Mouse (Mus musculus): Measurements from ENCODE around the gene Dcaf10. TPM values are rescaled to one million over a fixed set of nuclear protein-coding genes. Genes with fewer than 3 reads are reported as not detected.

Gene Dcaf10
- polyA plus RNA-seq, 2 experiments = 4.0 to 6.8 TPM

GRCm38 (mm10) chr4:45311056-45311455 lies 30.8 kb upstream of the Dcaf10 start:
- no peak overlapping the region for H3K9ac ChIP-seq (replicated peaks)
- 0 out of 2 replicates have a peak, but pooled peaks cover 3% of the 10 kb centered on the region for H3K36me3 ChIP-seq (replicated peaks; ENCODE audit: control insufficient read depth, insufficient read depth, low read depth)
- ATAC-seq (ENCODE audit: insufficient read depth) = no peak
- H3K4me3 ChIP-seq (ENCODE audit: insufficient read depth in 1 of 2, low read depth in 2 of 2, low read length in 2 of 2) = no peak overlapping the region
- H3K4me2 ChIP-seq (ENCODE audit: low read depth) = no peak overlapping the region
- TF ChIP-seq CTCF (IDR thresholded peaks at IDR 0.05; ENCODE audit: low read depth) (no peak), EP300 (IDR thresholded peaks at IDR 0.05; ENCODE audit: low read depth) (no peak)
- no peaks in the 10 kb centered on the region for H3K9me3 ChIP-seq (ENCODE audit: control insufficient read depth, low read length)
- no peak for DNase-seq (ENCODE audit: low read depth in 3 of 3, low spot score in 3 of 3)
- H3K27ac ChIP-seq = no peak overlapping the region
- H3K4me1 ChIP-seq (replicated peaks; ENCODE audit: control insufficient read depth in 2 of 2, insufficient read depth in 2 of 2, low read length in 1 of 2) = no peaks in the 10 kb centered on the region
- 83% methylated on average over 2 of the region's 2 CpGs for WGBS (ENCODE audit: insufficient replicate concordance)
- no peaks in the 10 kb centered on the region for H3K27me3 ChIP-seq (ENCODE audit: control insufficient read depth, insufficient read depth, low read length)

DNA sequence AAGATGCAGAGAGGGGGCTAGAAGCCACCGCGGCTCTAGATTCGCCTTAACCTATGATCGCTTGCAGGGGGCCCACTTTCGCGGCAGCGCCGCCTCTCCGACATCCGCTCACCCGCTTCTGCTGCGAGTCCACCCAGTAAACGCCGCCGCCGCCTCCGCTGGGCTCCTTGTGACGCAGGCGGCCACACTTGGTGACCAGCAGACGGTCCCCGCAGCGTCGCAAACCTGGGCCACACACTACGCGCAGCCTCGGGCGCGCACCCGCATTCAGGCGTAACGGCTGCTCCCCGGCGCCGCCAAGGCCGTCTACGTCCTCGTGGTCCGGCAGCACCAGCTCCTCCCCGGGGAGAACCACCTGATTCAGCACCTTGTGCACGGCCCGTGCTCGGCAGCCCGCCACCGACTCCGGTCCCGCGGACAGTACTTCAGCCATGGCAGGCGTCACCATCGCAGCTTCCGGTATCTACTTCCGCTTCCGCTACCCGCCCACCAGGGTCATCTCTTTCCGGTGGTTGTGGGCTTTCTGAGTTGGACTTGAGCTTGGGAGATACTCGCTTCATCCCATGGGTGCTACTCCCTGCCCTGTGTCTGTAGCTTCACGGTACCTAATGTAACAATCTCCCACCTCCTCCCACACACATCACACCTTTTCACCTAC lies 21.6 kb upstream of the Dcaf10 start:
- WGBS (ENCODE audit: insufficient replicate concordance) = under 1% methylated on average over 56 of the region's 56 CpGs
- H3K9ac ChIP-seq (replicated peaks) = peak overlapping the region; percentile 80
- H3K36me3 ChIP-seq (replicated peaks; ENCODE audit: control insufficient read depth, insufficient read depth, low read depth) = peaks cover 15% of the 10 kb centered on the region
- H3K9me3 ChIP-seq (ENCODE audit: control insufficient read depth, low read length) = no peaks in the 10 kb centered on the region
- peak overlapping the region; percentile 78 for H3K4me2 ChIP-seq (ENCODE audit: low read depth)
- DNase-seq (ENCODE audit: low read depth in 3 of 3, low spot score in 3 of 3) (peak in 2 of 3 experiments; percentile 59 to 60), ATAC-seq (ENCODE audit: insufficient read depth) (peak; percentile 87)
- TF ChIP-seq CTCF (IDR thresholded peaks at IDR 0.05; ENCODE audit: low read depth) (no peak), EP300 (IDR thresholded peaks at IDR 0.05; ENCODE audit: low read depth) (no peak)
- H3K4me3 ChIP-seq (ENCODE audit: insufficient read depth in 1 of 2, low read depth in 2 of 2, low read length in 2 of 2) = peak overlapping the region; percentile 85 to 90
- H3K4me1 ChIP-seq (replicated peaks; ENCODE audit: control insufficient read depth in 2 of 2, insufficient read depth in 2 of 2, low read length in 1 of 2) = peaks cover 10 to 13% of the 10 kb centered on the region in 2 experiments
- H3K27me3 ChIP-seq (ENCODE audit: control insufficient read depth, insufficient read depth, low read length) = no peaks in the 10 kb centered on the region
- H3K27ac ChIP-seq = peak overlapping the region; percentile 50

DNA sequence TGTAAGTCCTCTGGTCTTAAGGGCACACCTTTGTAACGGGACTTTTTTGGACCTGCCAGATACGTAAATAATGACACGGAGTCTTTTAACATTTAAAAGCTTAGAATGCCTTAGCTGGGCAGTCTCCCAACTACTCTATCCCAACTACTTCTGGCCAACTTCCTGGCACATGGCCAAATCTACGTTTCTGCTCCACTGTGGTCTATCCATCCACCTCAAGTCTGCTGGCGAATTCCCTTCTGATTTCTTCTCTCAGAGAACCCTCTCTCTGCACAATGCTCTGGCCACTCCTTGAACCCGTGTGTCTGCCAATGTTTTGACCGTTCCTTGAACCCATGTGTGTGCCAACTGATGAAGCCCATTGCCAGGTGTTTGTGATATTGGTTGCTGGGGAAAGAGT lies 10.8 kb upstream of the Dcaf10 start:
- no peak for ATAC-seq (ENCODE audit: insufficient read depth)
- Histone ChIP-seq H3K4me1 (replicated peaks; ENCODE audit: control insufficient read depth in 2 of 2, insufficient read depth in 2 of 2, low read length in 1 of 2) (no peaks in the 10 kb centered on the region), H3K9ac (replicated peaks) (no peak overlapping the region), H3K27me3 (ENCODE audit: control insufficient read depth, insufficient read depth, low read length) (no peaks in the 10 kb centered on the region), H3K4me3 (ENCODE audit: insufficient read depth in 1 of 2, low read depth in 2 of 2, low read length in 2 of 2) (no peak overlapping the region), H3K9me3 (ENCODE audit: control insufficient read depth, low read length) (no peaks in the 10 kb centered on the region), H3K27ac (no peak overlapping the region), H3K36me3 (replicated peaks; ENCODE audit: control insufficient read depth, insufficient read depth, low read depth) (no peaks in the 10 kb centered on the region), H3K4me2 (ENCODE audit: low read depth) (no peak overlapping the region)
- DNase-seq (ENCODE audit: low read depth in 3 of 3, low spot score in 3 of 3) = no peak
- WGBS (ENCODE audit: insufficient replicate concordance) = 59% methylated on average over 7 of the region's 7 CpGs
- TF ChIP-seq EP300 (IDR thresholded peaks at IDR 0.05; ENCODE audit: low read depth) (no peak), CTCF (IDR thresholded peaks at IDR 0.05; ENCODE audit: low read depth) (no peak)

DNA sequence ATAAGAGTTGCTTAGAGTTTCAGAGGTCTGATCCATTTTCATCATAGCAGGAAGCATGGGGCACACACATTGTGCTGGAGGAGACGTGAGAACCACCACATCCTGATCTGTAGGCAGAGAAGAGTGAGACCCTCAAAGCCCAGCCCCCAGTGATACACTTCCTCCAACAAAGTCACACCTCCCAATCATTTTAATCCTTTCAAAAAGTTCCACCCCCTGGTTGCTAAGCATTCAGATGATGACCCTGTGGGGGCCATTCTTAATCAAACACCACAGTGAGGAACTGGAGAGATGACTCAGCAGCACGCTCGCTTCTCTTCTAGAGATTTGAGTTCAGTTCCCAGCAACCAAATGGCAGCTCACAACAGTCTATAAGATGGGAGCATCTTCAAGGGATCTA lies 9.4 kb upstream of the Dcaf10 start:
- Histone ChIP-seq H3K27me3 (ENCODE audit: control insufficient read depth, insufficient read depth, low read length) (no peaks in the 10 kb centered on the region), H3K36me3 (replicated peaks; ENCODE audit: control insufficient read depth, insufficient read depth, low read depth) (no peaks in the 10 kb centered on the region), H3K4me2 (ENCODE audit: low read depth) (no peak overlapping the region), H3K9ac (replicated peaks) (no peak overlapping the region), H3K9me3 (ENCODE audit: control insufficient read depth, low read length) (no peaks in the 10 kb centered on the region), H3K27ac (no peak overlapping the region), H3K4me3 (ENCODE audit: insufficient read depth in 1 of 2, low read depth in 2 of 2, low read length in 2 of 2) (no peak overlapping the region), H3K4me1 (replicated peaks; ENCODE audit: control insufficient read depth in 2 of 2, insufficient read depth in 2 of 2, low read length in 1 of 2) (no peaks in the 10 kb centered on the region)
- TF ChIP-seq CTCF (IDR thresholded peaks at IDR 0.05; ENCODE audit: low read depth) = no peak
- ATAC-seq (ENCODE audit: insufficient read depth) = no peak
- no peak for DNase-seq (ENCODE audit: low read depth in 3 of 3, low spot score in 3 of 3)
- 34% methylated on average over 3 of the region's 3 CpGs for WGBS (ENCODE audit: insufficient replicate concordance)

- H3K4me3 ChIP-seq (ENCODE audit: insufficient read depth in 1 of 2, low read depth in 2 of 2, low read length in 2 of 2) = peak overlapping the region in 1 of 2 experiments; percentile 99; a peak in 2 of 4 replicates
- H3K4me1 ChIP-seq (replicated peaks; ENCODE audit: control insufficient read depth in 2 of 2, insufficient read depth in 2 of 2, low read length in 1 of 2) = peaks cover 7 to 8% of the 10 kb centered on the region in 2 experiments
- H3K4me2 ChIP-seq (ENCODE audit: low read depth) = peak overlapping the region; percentile 92
- H3K27me3 ChIP-seq (ENCODE audit: control insufficient read depth, insufficient read depth, low read length) = no peaks in the 10 kb centered on the region
- peak overlapping the region; percentile 99 for H3K9ac ChIP-seq (replicated peaks)
- DNase-seq (ENCODE audit: low read depth in 3 of 3, low spot score in 3 of 3) (no peak), ATAC-seq (ENCODE audit: insufficient read depth) (no peak)
- H3K9me3 ChIP-seq (ENCODE audit: control insufficient read depth, low read length) = no peaks in the 10 kb centered on the region
- TF ChIP-seq CTCF (IDR thresholded peaks at IDR 0.05; ENCODE audit: low read depth) = no peak
- TF ChIP-seq EP300 (IDR thresholded peaks at IDR 0.05; ENCODE audit: low read depth) = no peak
- H3K36me3 ChIP-seq (replicated peaks; ENCODE audit: control insufficient read depth, insufficient read depth, low read depth) = no peaks in the 10 kb centered on the region; the same call in none of the 2 replicates
- WGBS (ENCODE audit: insufficient replicate concordance) = 59% methylated on average over 9 of the region's 9 CpGs
- no peak overlapping the region for H3K27ac ChIP-seq
These were observed 675 bp upstream of the Dcaf10 start for GRCm38 (mm10) chr4:45341226-45341625.

All from liver, embryonic 14.5 days (tissue).